Mouse (Mus musculus): ENCODE results near the gene Gpr160. TPM values are rescaled to one million over a fixed set of nuclear protein-coding genes. Genes with fewer than 3 reads are reported as not detected.

The Gpr160 gene
- total RNA-seq, 2 experiments from 2014 or later, result 0.37 to 0.79 TPM

- H3K4me3 ChIP-seq, result no peak overlapping the region
- no peak overlapping the region for H3K27ac ChIP-seq
- TF ChIP-seq CTCF (conservative IDR thresholded peaks at IDR 0.05), result no peak
- no peak for DNase-seq (ENCODE audit: low spot score in 2 of 2)
These were observed 8.1 kb downstream of the Gpr160 start for GRCm38 (mm10) chr3:30863712-30864435.

GRCm38 (mm10) chr3:30864640-30865039 is 8.9 kb downstream of the Gpr160 start:
- no peak for DNase-seq (ENCODE audit: low spot score in 2 of 2)
- no peak overlapping the region for H3K4me3 ChIP-seq
- H3K27ac ChIP-seq, result no peak overlapping the region
- no peak for TF ChIP-seq CTCF (conservative IDR thresholded peaks at IDR 0.05)

GRCm38 (mm10) chr3:30868176-30868575 is 12.4 kb downstream of the Gpr160 start:
- no peak for DNase-seq (ENCODE audit: low spot score in 2 of 2)
- Histone ChIP-seq H3K4me3 (no peak overlapping the region), H3K27ac (no peak overlapping the region)
- TF ChIP-seq CTCF (conservative IDR thresholded peaks at IDR 0.05), result no peak

GRCm38 (mm10) chr3:30868625-30869024 is 12.9 kb downstream of the Gpr160 start:
- no peak for TF ChIP-seq CTCF (conservative IDR thresholded peaks at IDR 0.05)
- DNase-seq (ENCODE audit: low spot score in 2 of 2), result no peak

GRCm38 (mm10) chr3:30869995-30870394 is 14.2 kb downstream of the Gpr160 start:
- DNase-seq (ENCODE audit: low spot score in 2 of 2), result no peak
- no peak overlapping the region for H3K4me3 ChIP-seq
- no peak overlapping the region for H3K27ac ChIP-seq
- TF ChIP-seq CTCF (conservative IDR thresholded peaks at IDR 0.05), result no peak

More at GRCm38 (mm10) chr3:30868625-30869024, 12.9 kb downstream of the Gpr160 start:
- H3K4me3 ChIP-seq, result no peak overlapping the region
- H3K27ac ChIP-seq, result no peak overlapping the region

GRCm38 (mm10) chr3:30876709-30877108 is 21.0 kb downstream of the Gpr160 start:
- no peak for TF ChIP-seq CTCF (conservative IDR thresholded peaks at IDR 0.05)
- H3K27ac ChIP-seq, result no peak overlapping the region
- no peak for DNase-seq (ENCODE audit: low spot score in 2 of 2)
- no peak overlapping the region for H3K4me3 ChIP-seq

- Histone ChIP-seq H3K4me3 (no peak overlapping the region), H3K27ac (no peak overlapping the region)
- TF ChIP-seq CTCF (conservative IDR thresholded peaks at IDR 0.05), result 0 out of 2 replicates have a peak, but pooled peaks have one; percentile 9
- DNase-seq (ENCODE audit: low spot score in 2 of 2), result no peak
These were observed 31.7 kb downstream of the Gpr160 start for GRCm38 (mm10) chr3:30887449-30887848.

- no peak for TF ChIP-seq CTCF (conservative IDR thresholded peaks at IDR 0.05)
- no peak overlapping the region for H3K4me3 ChIP-seq
- DNase-seq (ENCODE audit: low spot score in 2 of 2), result no peak
- H3K27ac ChIP-seq, result no peak overlapping the region
These were observed 33.3 kb downstream of the Gpr160 start for GRCm38 (mm10) chr3:30889014-30889413.

GRCm38 (mm10) chr3:30896721-30897120 is 41.0 kb downstream of the Gpr160 start:
- no peak overlapping the region for H3K27ac ChIP-seq
- H3K4me3 ChIP-seq, result no peak overlapping the region
- no peak for DNase-seq (ENCODE audit: low spot score in 2 of 2)
- TF ChIP-seq CTCF (conservative IDR thresholded peaks at IDR 0.05), result no peak

GRCm38 (mm10) chr3:30899407-30899806 is 43.7 kb downstream of the Gpr160 start:
- no peak for TF ChIP-seq CTCF (conservative IDR thresholded peaks at IDR 0.05)
- Histone ChIP-seq H3K4me3 (no peak overlapping the region), H3K27ac (no peak overlapping the region)
- no peak for DNase-seq (ENCODE audit: low spot score in 2 of 2)

GRCm38 (mm10) chr3:30904658-30905057 is 48.9 kb downstream of the Gpr160 start:
- TF ChIP-seq CTCF (conservative IDR thresholded peaks at IDR 0.05), result no peak
- H3K4me3 ChIP-seq, result no peak overlapping the region
- no peak overlapping the region for H3K27ac ChIP-seq
- DNase-seq (ENCODE audit: low spot score in 2 of 2), result no peak

- TF ChIP-seq CTCF (conservative IDR thresholded peaks at IDR 0.05), result no peak
- no peak for DNase-seq (ENCODE audit: low spot score in 2 of 2)
- H3K27ac ChIP-seq, result no peak overlapping the region
- no peak overlapping the region for H3K4me3 ChIP-seq
These were observed 61.4 kb downstream of the Gpr160 start for GRCm38 (mm10) chr3:30917160-30917559.

GRCm38 (mm10) chr3:30927664-30928063 is 71.9 kb downstream of the Gpr160 start:
- Histone ChIP-seq H3K4me3 (no peak overlapping the region), H3K27ac (no peak overlapping the region)
- DNase-seq (ENCODE audit: low spot score in 2 of 2), result no peak
- no peak for TF ChIP-seq CTCF (conservative IDR thresholded peaks at IDR 0.05)

GRCm38 (mm10) chr3:30929828-30930227 is 74.1 kb downstream of the Gpr160 start:
- TF ChIP-seq CTCF (conservative IDR thresholded peaks at IDR 0.05), result peak; percentile 51

More at GRCm38 (mm10) chr3:30929828-30930227, 74.1 kb downstream of the Gpr160 start:
- no peak for DNase-seq (ENCODE audit: low spot score in 2 of 2)
- H3K27ac ChIP-seq, result no peak overlapping the region; the same call in 1 of the 2 replicates
- no peak overlapping the region for H3K4me3 ChIP-seq
